Mouse (Mus musculus) intestine, postnatal 0 days (tissue): ENCODE measurements around the gene Cryge. TPM values are rescaled to one million over a fixed set of nuclear protein-coding genes. Genes with fewer than 3 reads are reported as not detected.
A peak's percentile ranks its signal among the peaks of the same experiment; 100 is the strongest.

Experiments used
- ATAC-seq: fragments of 200-750 bp; cut with Nextera tagmentation; 2 replicates; pipeline ENCODE4 v1.8.0; 2017; ENCODE audit warnings: mild to moderate bottlenecking, moderate TSS enrichment, moderate library complexity
- H3K27ac ChIP-seq: fragments of 300-500 bp; sonication (generic); 2 replicates; pipeline ENCODE4 v1.5.1; 2014; ENCODE audit warnings: mild to moderate bottlenecking, low read depth, low read length, moderate library complexity
- H3K27me3 ChIP-seq: fragments of 300-500 bp; sonication (generic); replicated peaks from 2 replicates; pipeline ENCODE4 v1.6.1; 2014; ENCODE audit warnings: low read length, mixed read lengths; ENCODE audit not compliant: control insufficient read depth, insufficient read depth
- H3K36me3 ChIP-seq: fragments of 300-500 bp; sonication (generic); 2 replicates; pipeline ENCODE4 v1.6.1; 2014; ENCODE audit warnings: mild to moderate bottlenecking, moderate library complexity; ENCODE audit not compliant: control insufficient read depth, insufficient read depth
- H3K4me1 ChIP-seq: fragments of 300-500 bp; sonication (generic); replicated peaks from 2 replicates; pipeline ENCODE4 v1.6.1; 2014; ENCODE audit warnings: antibody characterized with exemption, low read length, mixed read lengths; ENCODE audit not compliant: control insufficient read depth, insufficient read depth
- H3K4me2 ChIP-seq: fragments of 300-500 bp; sonication (generic); replicated peaks from 2 replicates; pipeline ENCODE4 v1.6.1; 2014; ENCODE audit warnings: low read depth, mild to moderate bottlenecking, moderate library complexity
- H3K4me3 ChIP-seq: fragments of 300-500 bp; sonication (generic); 2 replicates; pipeline ENCODE4 v1.5.1; 2014; ENCODE audit warnings: low read depth, low read length
- H3K9ac ChIP-seq: fragments of 300-500 bp; sonication (generic); 2 replicates; pipeline ENCODE4 v1.6.1; 2014; ENCODE audit warnings: mild to moderate bottlenecking, low read depth, low read length
- H3K9me3 ChIP-seq: fragments of 300-500 bp; sonication (generic); 2 replicates; pipeline ENCODE4 v1.6.1; 2016; ENCODE audit warnings: mixed run types; ENCODE audit not compliant: control insufficient read depth
- CTCF ChIP-seq: sonication (generic); IDR thresholded peaks from 2 replicates; pipeline ENCODE4 v1.5.1; 2016; ENCODE audit warnings: low read depth, mild to moderate bottlenecking, control low read depth, antibody characterized with exemption, moderate library complexity
- WGBS: fragments of 180-500 bp; shearing (Covaris S2); extraction: QIAGEN DNeasy Blood & Tissue Kit; methylation state at CpG from one replicate; pipeline ENCODE4 v1.1.7; 2014; 5-methylcytosine and 5-hydroxymethylcytosine counted together
- polyA plus RNA-seq: library from polyadenylated mRNA; unstranded; fragments of >200 nt; fragmentation: Nextera tagmentation; extraction: Ambion mirVana; gene quantifications from 2 replicates; pipeline ENCODE4 v1.2.1, GENCODE M21; 2015

Gene Cryge
- polyA plus RNA-seq, 1 experiment from 2014 or later, result not detected

- 9% methylated on average over 3 of the region's 3 CpGs for WGBS
- no peaks in the 10 kb centered on the region for H3K36me3 ChIP-seq
- H3K4me3 ChIP-seq, result no peak overlapping the region
- no peak overlapping the region for H3K4me2 ChIP-seq
- TF ChIP-seq CTCF, result no peak
- no peaks in the 10 kb centered on the region for H3K9me3 ChIP-seq
- no peaks in the 10 kb centered on the region for H3K27me3 ChIP-seq
- no peaks in the 10 kb centered on the region for H3K4me1 ChIP-seq
- ATAC-seq, result no peak
- H3K9ac ChIP-seq, result no peak overlapping the region
- no peak overlapping the region for H3K27ac ChIP-seq
Measured at GRCm38 (mm10) chr1:65035513-65035912, 15.4 kb downstream of the Cryge start.

GRCm38 (mm10) chr1:65032641-65033040, 18.3 kb downstream of the Cryge start, which contains the start of gene Akr1cl:
TSS of gene Akr1cl (minus strand) at chr1:65032759.
- Histone ChIP-seq H3K27ac (no peak within 1 kb of the TSS), H3K4me3 (no peak within 1 kb of the TSS), H3K4me2 (no peak within 1 kb of the TSS), H3K36me3 (no peaks in the 10 kb centered on the region), H3K9me3 (no peaks in the 10 kb centered on the region), H3K9ac (no peak within 1 kb of the TSS), H3K27me3 (no peaks in the 10 kb centered on the region), H3K4me1 (no peaks in the 10 kb centered on the region)
- no peak for ATAC-seq
- no peak for TF ChIP-seq CTCF

GRCm38 (mm10) chr1:65028206-65028605, 22.7 kb downstream of the Cryge start:
- Histone ChIP-seq H3K9me3 (no peaks in the 10 kb centered on the region), H3K9ac (no peak overlapping the region), H3K4me2 (no peak overlapping the region), H3K27ac (no peak overlapping the region), H3K4me3 (no peak overlapping the region), H3K27me3 (no peaks in the 10 kb centered on the region), H3K36me3 (no peaks in the 10 kb centered on the region), H3K4me1 (no peaks in the 10 kb centered on the region)
- whole genome bisulfite sequencing, result 84% methylated on average over 9 of the region's 9 CpGs
- no peak for ATAC-seq
- TF ChIP-seq CTCF, result no peak

- H3K4me3 ChIP-seq, result no peak overlapping the region
- no peak for TF ChIP-seq CTCF
- H3K27ac ChIP-seq, result no peak overlapping the region
- H3K4me2 ChIP-seq, result no peak overlapping the region
- H3K9me3 ChIP-seq, result no peaks in the 10 kb centered on the region
- H3K4me1 ChIP-seq, result no peaks in the 10 kb centered on the region
- H3K36me3 ChIP-seq, result no peaks in the 10 kb centered on the region
- no peak for ATAC-seq
- no peaks in the 10 kb centered on the region for H3K27me3 ChIP-seq
- 83% methylated on average over 4 of the region's 4 CpGs for WGBS
- H3K9ac ChIP-seq, result no peak overlapping the region
Measured at GRCm38 (mm10) chr1:65012726-65013125, 38.2 kb downstream of the Cryge start.

GRCm38 (mm10) chr1:65010153-65010552, 40.8 kb downstream of the Cryge start:
- no peaks in the 10 kb centered on the region for H3K27me3 ChIP-seq
- ATAC-seq, result peak; percentile 77
- H3K4me1 ChIP-seq, result no peaks in the 10 kb centered on the region
- no peak overlapping the region for H3K9ac ChIP-seq
- no peak overlapping the region for H3K27ac ChIP-seq
- H3K4me3 ChIP-seq, result no peak overlapping the region
- no peak overlapping the region for H3K4me2 ChIP-seq
- no peaks in the 10 kb centered on the region for H3K9me3 ChIP-seq
- WGBS, result 11% methylated on average over 9 of the region's 9 CpGs
- TF ChIP-seq CTCF, result peak; percentile 98
- H3K36me3 ChIP-seq, result no peaks in the 10 kb centered on the region

- no peak for TF ChIP-seq CTCF
- Histone ChIP-seq H3K27me3 (no peaks in the 10 kb centered on the region), H3K4me3 (no peak overlapping the region), H3K9me3 (no peaks in the 10 kb centered on the region), H3K27ac (no peak overlapping the region), H3K9ac (no peak overlapping the region), H3K4me2 (no peak overlapping the region), H3K4me1 (no peaks in the 10 kb centered on the region), H3K36me3 (no peaks in the 10 kb centered on the region)
- WGBS, result 83% methylated on average over 6 of the region's 6 CpGs
- no peak for ATAC-seq
Measured at GRCm38 (mm10) chr1:65005575-65005974, 45.4 kb downstream of the Cryge start.

GRCm38 (mm10) chr1:65004526-65004925, 46.4 kb downstream of the Cryge start:
- no peaks in the 10 kb centered on the region for H3K9me3 ChIP-seq
- no peaks in the 10 kb centered on the region for H3K27me3 ChIP-seq
- no peak overlapping the region for H3K4me3 ChIP-seq
- no peak overlapping the region for H3K9ac ChIP-seq
- no peaks in the 10 kb centered on the region for H3K4me1 ChIP-seq
- TF ChIP-seq CTCF, result no peak
- ATAC-seq, result no peak
- H3K36me3 ChIP-seq, result no peaks in the 10 kb centered on the region
- no peak overlapping the region for H3K27ac ChIP-seq
- 71% methylated on average over 4 of the region's 4 CpGs for WGBS
- no peak overlapping the region for H3K4me2 ChIP-seq

Other genes starting within 250 kb of the Cryge start
- 1.5 and 1.8 TPM in 2 replicates for gene Plekhm3, start 94.3 kb downstream of the Cryge start, polyA plus RNA-seq
- 0.09 and 0.16 TPM in 2 replicates for gene Akr1cl, start 18.4 kb downstream of the Cryge start, polyA plus RNA-seq
- gene Crygd, start 12.3 kb upstream of the Cryge start, polyA plus RNA-seq, result not detected in 2 replicates
- not detected in 2 replicates for gene Crygc, start 22.5 kb upstream of the Cryge start, polyA plus RNA-seq
- gene Crygb, start 31.1 kb upstream of the Cryge start, polyA plus RNA-seq, result not detected in 2 replicates
- gene Cryga, start 52.2 kb upstream of the Cryge start, polyA plus RNA-seq, result not detected in 2 replicates
- not detected in 2 replicates for gene Gm28845, start 68.4 kb upstream of the Cryge start, polyA plus RNA-seq
- gene D630023F18Rik, start 72.1 kb upstream of the Cryge start, polyA plus RNA-seq, result 0.26 and 0.56 TPM in 2 replicates
- 254 and 260 TPM in 2 replicates for gene Idh1, start 135.4 kb upstream of the Cryge start, polyA plus RNA-seq
- gene Pikfyve, start 135.5 kb upstream of the Cryge start, polyA plus RNA-seq, result 6.7 TPM in 2 replicates
- 0.05 TPM in 1 of 2 replicates, not detected in the other for gene Pth2r, start 230.9 kb upstream of the Cryge start, polyA plus RNA-seq